ENCODE assay signal across 11 mouse cellular contexts in genomic region chr1:193369091-193369490, GRCm38 (mm10). TPM values are rescaled to one million over a fixed set of nuclear protein-coding genes. Genes with fewer than 3 reads are reported as not detected.
A peak's percentile ranks its signal among the peaks of the same experiment; 100 is the strongest.
DNase-seq lines count a peak whose midpoint lies in the region; ATAC-seq and TF ChIP-seq lines count a peak whose summit lies in the region.
"Had no signal": no experiment of that assay in that cellular context is flagged by ENCODE, and none has a peak within 500 bp of the region (broad histone marks: within the 10 kb centered on the region; RNA-seq: fewer than 3 reads in every experiment).

No protein-coding gene starts in this region.

- H3K4me3 ChIP-seq in heart, embryonic 13.5 days: peak overlapping the region; percentile 57
- no peak overlapping the region for H3K4me3 ChIP-seq in heart, adult 2 months
- peak overlapping the region; percentile 47 for H3K4me3 ChIP-seq in embryonic facial prominence, embryonic 11.5 days (ENCODE audit: low read depth, low read length)
- peak overlapping the region; percentile 48 for H3K4me3 ChIP-seq in hindbrain, embryonic 15.5 days
- peak overlapping the region; percentile 57 for H3K4me3 ChIP-seq in midbrain, embryonic 10.5 days
- H3K4me3 ChIP-seq in thymus, adult 2 months (ENCODE audit: control insufficient read depth, insufficient read depth, low read length): no peak overlapping the region

- no peaks in the 10 kb centered on the region for H3K36me3 ChIP-seq in heart, embryonic 13.5 days
- H3K36me3 ChIP-seq in heart, adult 2 months (ENCODE audit: control insufficient read depth, insufficient read depth, low read length): no peaks in the 10 kb centered on the region
- H3K36me3 ChIP-seq in embryonic facial prominence, embryonic 11.5 days (replicated peaks; ENCODE audit: control insufficient read depth, insufficient read depth, low read depth, low read length): no peaks in the 10 kb centered on the region
- no peaks in the 10 kb centered on the region for H3K36me3 ChIP-seq in hindbrain, embryonic 15.5 days
- H3K36me3 ChIP-seq in midbrain, embryonic 10.5 days: no peaks in the 10 kb centered on the region
- no peaks in the 10 kb centered on the region for H3K36me3 ChIP-seq in thymus, adult 2 months (ENCODE audit: control insufficient read depth, insufficient read depth, low read length)

- no peak for DNase-seq in heart, adult 2 months
- DNase-seq in embryonic facial prominence, embryonic 11.5 days (ENCODE audit: low spot score): no peak
- no peak for DNase-seq in midbrain, embryonic 10.5 days (ENCODE audit: low spot score)
- no peak for DNase-seq in right cerebral cortex, adult 18-20 months
- DNase-seq in thymus, adult 2 months: no peak
- no peak for DNase-seq in gastrocnemius, postnatal 14 days
- DNase-seq: cerebellum, adult 11-12 months; heart, adult 11 months had no signal

- intact Hi-C loops in heart, adult 2 months (cut with DNase I): no loop called here
- intact Hi-C loops in gastrocnemius, postnatal 14 days (cut with DNase I; ENCODE audit: low total_unique reads): no loop called here

- no peaks in the 10 kb centered on the region for H3K27me3 ChIP-seq in heart, embryonic 13.5 days (replicated peaks)
- H3K27me3 ChIP-seq in heart, adult 2 months (ENCODE audit: control insufficient read depth, insufficient read depth, low read length): no peaks in the 10 kb centered on the region
- no peaks in the 10 kb centered on the region for H3K27me3 ChIP-seq in embryonic facial prominence, embryonic 11.5 days (ENCODE audit: control insufficient read depth, insufficient read depth, low read length)
- no peaks in the 10 kb centered on the region for H3K27me3 ChIP-seq in hindbrain, embryonic 15.5 days
- H3K27me3 ChIP-seq in midbrain, embryonic 10.5 days (ENCODE audit: low read depth, poor library complexity, severe bottlenecking): peaks cover 10% of the 10 kb centered on the region; the same call in 1 of the 2 replicates
- no peaks in the 10 kb centered on the region for H3K27me3 ChIP-seq in thymus, adult 2 months (ENCODE audit: control insufficient read depth, insufficient read depth, low read length)

- H3K27ac ChIP-seq in heart, embryonic 13.5 days (replicated peaks): no peak overlapping the region
- H3K27ac ChIP-seq in heart, adult 2 months: no peak overlapping the region
- H3K27ac ChIP-seq in embryonic facial prominence, embryonic 11.5 days (replicated peaks; ENCODE audit: low read depth, low read length): no peak overlapping the region
- peak overlapping the region; percentile 63 for H3K27ac ChIP-seq in hindbrain, embryonic 15.5 days (replicated peaks)
- H3K27ac ChIP-seq in midbrain, embryonic 10.5 days (replicated peaks): peak overlapping the region; percentile 84
- no peak overlapping the region for H3K27ac ChIP-seq in thymus, adult 2 months (ENCODE audit: control insufficient read depth, insufficient read depth, low read length)

- peak overlapping the region; percentile 73 for H3K4me2 ChIP-seq in heart, embryonic 13.5 days
- peak overlapping the region; percentile 55 for H3K4me2 ChIP-seq in embryonic facial prominence, embryonic 11.5 days (ENCODE audit: low read depth, low read length)
- H3K4me2 ChIP-seq in hindbrain, embryonic 15.5 days: peak overlapping the region; percentile 79

- WGBS in heart, embryonic 13.5 days: 50% methylated on average over 8 of the region's 8 CpGs
- WGBS in heart, adult 2 months: 49% methylated on average over 8 of the region's 8 CpGs
- WGBS in embryonic facial prominence, embryonic 11.5 days: 41% methylated on average over 8 of the region's 8 CpGs
- WGBS in hindbrain, embryonic 15.5 days: 39% methylated on average over 8 of the region's 8 CpGs
- 26% methylated on average over 8 of the region's 8 CpGs for whole genome bisulfite sequencing in midbrain, embryonic 10.5 days
- WGBS in thymus, adult 2 months: 94% methylated on average over 8 of the region's 8 CpGs

- no peak for TF ChIP-seq CTCF in heart, adult 2 months (IDR thresholded peaks at IDR 0.05)
- no peak for TF ChIP-seq CTCF in thymus, adult 2 months (IDR thresholded peaks at IDR 0.05; ENCODE audit: borderline replicate concordance, control insufficient read depth, extremely low read depth, insufficient read depth, low read length, poor library complexity)

- peaks cover 34% of the 10 kb centered on the region for H3K4me1 ChIP-seq in heart, embryonic 13.5 days
- no peaks in the 10 kb centered on the region; the same call in 1 of the 2 replicates for H3K4me1 ChIP-seq in heart, adult 2 months (ENCODE audit: control insufficient read depth, insufficient read depth, low read length)
- no peaks in the 10 kb centered on the region for H3K4me1 ChIP-seq in embryonic facial prominence, embryonic 11.5 days (ENCODE audit: control insufficient read depth, insufficient read depth, low read length)
- H3K4me1 ChIP-seq in hindbrain, embryonic 15.5 days (replicated peaks): peaks cover 31% of the 10 kb centered on the region
- peaks cover 33% of the 10 kb centered on the region for H3K4me1 ChIP-seq in midbrain, embryonic 10.5 days
- H3K4me1 ChIP-seq in thymus, adult 2 months (replicated peaks; ENCODE audit: control insufficient read depth, insufficient read depth, low read length): peaks cover 17% of the 10 kb centered on the region

- H3K9me3 ChIP-seq in heart, embryonic 13.5 days: no peaks in the 10 kb centered on the region
- H3K9me3 ChIP-seq in embryonic facial prominence, embryonic 11.5 days (replicated peaks; ENCODE audit: control insufficient read depth, low read length): no peaks in the 10 kb centered on the region
- no peaks in the 10 kb centered on the region for H3K9me3 ChIP-seq in hindbrain, embryonic 15.5 days
- H3K9me3 ChIP-seq in midbrain, embryonic 10.5 days (replicated peaks): no peaks in the 10 kb centered on the region

- no peak for ATAC-seq in heart, embryonic 13.5 days (ENCODE audit: extremely low read depth, insufficient number of reproducible peaks, low FRiP score, low TSS enrichment)
- ATAC-seq in embryonic facial prominence, embryonic 11.5 days (replicated peaks; ENCODE audit: insufficient number of reproducible peaks, low FRiP score, low TSS enrichment, low read depth): no peak
- no peak; the same call in 1 of the 2 replicates for ATAC-seq in hindbrain, embryonic 15.5 days (ENCODE audit: low FRiP score, low read depth)

- H3K9ac ChIP-seq in heart, embryonic 13.5 days: peak overlapping the region; percentile 83
- H3K9ac ChIP-seq in heart, adult 2 months (ENCODE audit: low read depth, low read length): no peak overlapping the region
- H3K9ac ChIP-seq in embryonic facial prominence, embryonic 11.5 days (replicated peaks; ENCODE audit: low read length): peak overlapping the region; percentile 64
- peak overlapping the region; percentile 55 for H3K9ac ChIP-seq in hindbrain, embryonic 15.5 days

- no peaks in the 10 kb centered on the region for H3K79me2 ChIP-seq in heart, adult 2 months (replicated peaks; ENCODE audit: control insufficient read depth, insufficient read depth, low read length)

- TF ChIP-seq EP300 in heart, adult 2 months (IDR thresholded peaks at IDR 0.05; ENCODE audit: insufficient read depth, low read depth, low read length): no peak

- TF ChIP-seq POLR2A in heart, adult 2 months (IDR thresholded peaks at IDR 0.05; ENCODE audit: insufficient read depth, low read depth, low read length): no peak
- TF ChIP-seq POLR2A in thymus, adult 2 months (IDR thresholded peaks at IDR 0.05; ENCODE audit: control insufficient read depth, extremely low read depth, insufficient read depth, low read length, poor library complexity): no peak

RNA-seq across cellular contexts. Expression of gene Camk1g, which starts 1.0 kb away (rescaled TPM):
- 7.5 and 8.3 TPM in 2 replicates for polyA plus RNA-seq in heart, embryonic 13.5 days (2015; fragmentation: Nextera tagmentation; extraction: Ambion mirVana)
- under 1 TPM in 1 of 2 experiments, not detected in 1; 0.16 TPM for total RNA-seq in heart, adult 2 months (2021)
- 2.8 and 2.9 TPM in 2 replicates for polyA plus RNA-seq in heart, adult 2 months (2012; rRNA removed)
- polyA plus RNA-seq in embryonic facial prominence, embryonic 11.5 days (2014; fragmentation: Nextera tagmentation; extraction: Ambion mirVana): 21.6 and 21.9 TPM in 2 replicates
- 40.5 and 41.0 TPM in 2 replicates for polyA plus RNA-seq in hindbrain, embryonic 15.5 days (2015; fragmentation: Nextera tagmentation; extraction: Ambion mirVana)
- 12.8 and 18.4 TPM in 2 replicates for polyA plus RNA-seq in midbrain, embryonic 10.5 days (2016; fragmentation: Nextera tagmentation; extraction: Ambion mirVana)
- polyA plus RNA-seq in thymus, adult 2 months (2012; rRNA removed): 2.9 and 3.4 TPM in 2 replicates
- total RNA-seq in gastrocnemius, postnatal 14 days (2021): under 1 TPM; 0.18 to 0.33 TPM
- total RNA-seq: megakaryocyte progenitor cell, adult 5-6 weeks had no signal

Comparison
In these comparisons a context has a peak if more than half of its experiments do, and no peak if none do; other contexts are left out.
1. H3K4me3 ChIP-seq: peak in heart, embryonic 13.5 days (single experiment), embryonic facial prominence, embryonic 11.5 days (single experiment), hindbrain, embryonic 15.5 days (single experiment) and midbrain, embryonic 10.5 days (single experiment); none in heart, adult 2 months (single experiment) and thymus, adult 2 months (single experiment).
2. H3K27ac ChIP-seq: peak in hindbrain, embryonic 15.5 days (single experiment) and midbrain, embryonic 10.5 days (single experiment); none in heart, embryonic 13.5 days (single experiment), heart, adult 2 months (single experiment), embryonic facial prominence, embryonic 11.5 days (single experiment) and thymus, adult 2 months (single experiment).
3. Peak in every context shown above with its lines, with median percentiles within 50 percentile points of each other: H3K4me2 ChIP-seq.